Mouse (Mus musculus): ENCODE measurements at regions not wholly inside any gene's neighbourhood (a gene's known extent, or its start where the extent isn't known, plus 50 kb on each side); places are given as distances from the start of the nearest gene placed in this dataset.

GRCm38 (mm10) chr12:110385801-110386599 is 60.9 kb upstream of the Ppp2r5c start:
- DNase-seq (ENCODE audit: extremely low read depth, insufficient read length, low spot score): no peak

GRCm38 (mm10) chr12:110387056-110387455 is 59.9 kb upstream of the Ppp2r5c start:
- DNase-seq (ENCODE audit: extremely low read depth, insufficient read length, low spot score): no peak

GRCm38 (mm10) chr12:110387567-110387966 is 59.4 kb upstream of the Ppp2r5c start:
- DNase-seq (ENCODE audit: extremely low read depth, insufficient read length, low spot score): no peak

- DNase-seq (ENCODE audit: extremely low read depth, insufficient read length, low spot score): no peak
Observed at GRCm38 (mm10) chr12:110389439-110389838, 57.5 kb upstream of the Ppp2r5c start.

- no peak for DNase-seq (ENCODE audit: extremely low read depth, insufficient read length, low spot score)
Observed at GRCm38 (mm10) chr12:110391464-110391863, 55.5 kb upstream of the Ppp2r5c start.

GRCm38 (mm10) chr12:110393555-110393954 is 53.4 kb upstream of the Ppp2r5c start:
- no peak for DNase-seq (ENCODE audit: extremely low read depth, insufficient read length, low spot score)
